Mouse (Mus musculus): ENCODE results near the gene Crnn.

Gene Crnn

GRCm38 (mm10) chr3:93144510-93145051, at the start of gene Crnn:
Gene Crnn (plus strand): TSS chr3:93144787.
- DNase-seq, result no peak

- no peak for DNase-seq
Measured at GRCm38 (mm10) chr3:93096447-93096846, 48.1 kb upstream of the Crnn start.

- DNase-seq, result no peak
Measured at GRCm38 (mm10) chr3:93111668-93112067, 32.9 kb upstream of the Crnn start.

DNA sequence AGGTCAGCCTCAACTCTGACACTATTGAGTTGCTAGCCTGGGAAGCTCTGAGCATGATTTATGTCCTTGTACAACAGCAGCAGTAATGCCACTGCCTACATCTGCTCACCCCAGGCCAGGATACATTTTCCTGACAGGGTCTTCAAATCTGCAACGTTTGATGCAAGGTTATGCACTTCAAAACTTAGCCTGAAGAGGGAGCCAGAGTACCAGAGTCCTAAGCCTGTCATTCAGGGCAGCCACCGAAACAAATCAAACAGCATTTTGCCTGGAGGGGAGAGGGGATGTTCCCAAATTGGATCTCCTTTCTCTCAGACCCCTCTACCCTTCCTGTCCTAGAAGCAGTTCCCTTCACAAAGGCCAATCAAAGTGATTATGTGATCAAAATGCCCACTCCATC, 30.1 kb upstream of the Crnn start:
- DNase-seq, result peak; percentile 74

- no peak for DNase-seq
Measured at GRCm38 (mm10) chr3:93119101-93119500, 25.5 kb upstream of the Crnn start.

GRCm38 (mm10) chr3:93128052-93128451, 16.5 kb upstream of the Crnn start:
- DNase-seq, result no peak

GRCm38 (mm10) chr3:93129076-93129475, 15.5 kb upstream of the Crnn start:
- no peak for DNase-seq

- peak; percentile 56 for DNase-seq
Measured at GRCm38 (mm10) chr3:93130460-93130859, 14.1 kb upstream of the Crnn start.

DNA sequence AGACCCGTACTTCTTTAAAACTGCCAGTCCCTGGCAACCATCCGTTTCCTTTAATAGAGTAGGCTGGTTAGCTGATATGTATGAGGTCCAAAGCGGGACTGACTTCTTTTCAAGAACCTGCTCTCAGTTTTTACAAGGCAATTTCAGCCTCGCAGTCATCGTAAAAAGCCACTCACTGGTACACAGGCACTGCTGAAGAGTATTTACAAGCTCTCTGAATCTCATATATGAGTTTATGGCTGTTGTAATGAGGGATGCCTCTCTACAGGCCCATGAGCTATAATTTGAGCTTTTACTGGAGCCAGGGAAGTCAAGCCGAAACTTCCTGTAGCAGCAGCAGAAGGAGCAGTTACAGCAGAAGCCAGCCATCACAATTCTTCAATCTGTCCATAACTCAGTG, 17.9 kb downstream of the Crnn start:
- no peak for DNase-seq

GRCm38 (mm10) chr3:93162996-93163592, 18.5 kb downstream of the Crnn start:
- DNase-seq, result no peak

DNA sequence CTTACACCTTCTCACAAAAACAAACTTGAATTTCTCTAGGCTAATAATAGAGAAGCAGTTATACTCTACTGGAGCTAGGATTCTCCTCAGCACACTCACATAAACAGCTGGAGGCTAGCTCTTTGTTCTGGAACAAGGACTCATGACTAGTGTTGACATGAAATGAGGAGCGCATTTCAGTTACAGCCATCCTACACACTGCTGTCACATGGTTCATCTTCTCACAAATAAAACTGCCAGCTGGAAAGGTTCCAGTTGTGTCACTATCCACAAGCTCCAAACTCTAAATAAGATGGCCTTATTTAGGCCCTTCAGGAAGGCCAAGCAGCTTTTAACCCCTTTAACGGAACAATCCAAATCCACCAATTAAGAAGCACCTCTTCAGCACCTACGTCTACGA, 36.3 kb downstream of the Crnn start:
- DNase-seq, result no peak

- no peak for DNase-seq
Measured at GRCm38 (mm10) chr3:93196978-93197377, 52.4 kb downstream of the Crnn start, which contains the start of gene Flg2. Gene Flg2 (plus strand): TSS chr3:93197278.
